Mouse (Mus musculus): ENCODE measurements around the gene Nfyc.

Gene Nfyc

GRCm38 (mm10) chr4:120844423-120845082 is 13.2 kb upstream of the Nfyc start:
- POLR2A ChIA-PET = no interaction called here
- CTCF ChIA-PET = no interaction called here

GRCm38 (mm10) chr4:120841342-120841741 is 10.0 kb upstream of the Nfyc start:
- ChIA-PET POLR2A (interaction anchor here in 2 of 4 experiments (1.2 kb wide), 2 partner anchors 16 to 24 kb away, joined by 3 read pairs; no protein-coding TSS in a partner anchor), CTCF (interaction anchor here in 2 of 4 experiments (1.2 to 1.4 kb wide), 2 partner anchors 10 kb away, joined by 3 read pairs; no protein-coding TSS in a partner anchor)

- POLR2A ChIA-PET = interaction anchor here in 1 of 4 experiments (0.8 kb wide), 1 partner anchor 15 kb away, joined by 4 read pairs; no protein-coding TSS in a partner anchor
- CTCF ChIA-PET = no interaction called here
These were observed 605 bp downstream of the Nfyc start for GRCm38 (mm10) chr4:120830767-120831166.

GRCm38 (mm10) chr4:120826418-120826817 is 5.0 kb downstream of the Nfyc start:
- ChIA-PET POLR2A (interaction anchor here (0.6 to 17.8 kb wide), 22 partner anchors 9 to 747 kb away, joined by 3 to 261 read pairs (median 6); partner anchors contain the start of genes Exo5 (in 2 of the 4), Cited4 (in 1 of the 4) and Ctps (in 1 of the 4)), CTCF (interaction anchor here in 1 of 4 experiments (1.0 kb wide), 1 partner anchor 25 kb away, joined by 3 read pairs; no protein-coding TSS in a partner anchor)

- POLR2A ChIA-PET = interaction anchor here (0.6 to 17.8 kb wide), 51 partner anchors 9 to 748 kb away, joined by 3 to 261 read pairs (median 4); partner anchors contain the start of genes Ctps (in 2 of the 4), Exo5 (in 2 of the 4), Cited4 (in 1 of the 4) and Smap2 (in 1 of the 4)
- CTCF ChIA-PET = interaction anchor here in 2 of 4 experiments (0.5 to 1.0 kb wide), 3 partner anchors 25 to 66 kb away, joined by 3 to 8 read pairs (median 4); no protein-coding TSS in a partner anchor
These were observed 5.6 kb downstream of the Nfyc start for GRCm38 (mm10) chr4:120825577-120826326.

GRCm38 (mm10) chr4:120825100-120825553 is 6.2 kb downstream of the Nfyc start:
- POLR2A ChIA-PET = interaction anchor here (0.6 to 17.8 kb wide), 44 partner anchors 10 to 384 kb away, joined by 3 to 261 read pairs (median 4); partner anchors contain the start of genes Exo5 (in 2 of the 4), Cited4 (in 1 of the 4), Ctps (in 1 of the 4) and Smap2 (in 1 of the 4)
- CTCF ChIA-PET = no interaction called here

GRCm38 (mm10) chr4:120822191-120822911 is 9.0 kb downstream of the Nfyc start:
- ChIA-PET POLR2A (interaction anchor here in 2 of 4 experiments (1.1 to 17.8 kb wide), 6 partner anchors 7 to 276 kb away, joined by 3 to 261 read pairs (median 5); no protein-coding TSS in a partner anchor), CTCF (no interaction called here)

- ChIA-PET POLR2A (interaction anchor here in 2 of 4 experiments (1.0 to 17.8 kb wide), 5 partner anchors 15 to 250 kb away, joined by 3 to 261 read pairs (median 5); partner anchors contain the start of gene Ctps (in 1 of the 2)), CTCF (interaction anchor here in 1 of 4 experiments (0.6 kb wide), 1 partner anchor 1389 kb away, joined by 3 read pairs; no protein-coding TSS in a partner anchor)
These were observed 11.5 kb downstream of the Nfyc start for GRCm38 (mm10) chr4:120819871-120820270.

- CTCF ChIA-PET = interaction anchor here in 1 of 4 experiments (0.6 kb wide), 1 partner anchor 1388 kb away, joined by 3 read pairs; no protein-coding TSS in a partner anchor
- POLR2A ChIA-PET = interaction anchor here in 3 of 4 experiments (1.1 to 17.8 kb wide), 6 partner anchors 10 to 249 kb away, joined by 4 to 261 read pairs (median 5); partner anchors contain the start of gene Ctps (in 1 of the 3)
These were observed 12.1 kb downstream of the Nfyc start for GRCm38 (mm10) chr4:120819296-120819695.

GRCm38 (mm10) chr4:120817951-120818350 is 13.4 kb downstream of the Nfyc start:
- CTCF ChIA-PET = interaction anchor here in 1 of 4 experiments (0.6 kb wide), 1 partner anchor 529 kb away, joined by 6 read pairs; no protein-coding TSS in a partner anchor

GRCm38 (mm10) chr4:120817002-120817774 is 14.2 kb downstream of the Nfyc start:
- POLR2A ChIA-PET = interaction anchor here (0.7 to 17.8 kb wide), 13 partner anchors 7 to 248 kb away, joined by 3 to 261 read pairs (median 11); partner anchors contain the start of genes Exo5 (in 2 of the 4) and Ctps (in 1 of the 4)
- CTCF ChIA-PET = no interaction called here

More at GRCm38 (mm10) chr4:120817951-120818350, 13.4 kb downstream of the Nfyc start:
- POLR2A ChIA-PET = interaction anchor here (0.6 to 17.8 kb wide), 16 partner anchors 7 to 1498 kb away, joined by 3 to 261 read pairs (median 4); partner anchors contain the start of genes Ctps (in 2 of the 4), Exo5 (in 2 of the 4), Cited4 (in 1 of the 4) and Ppih (in 1 of the 4)

GRCm38 (mm10) chr4:120815622-120816334 is 15.6 kb downstream of the Nfyc start:
- ChIA-PET POLR2A (interaction anchor here (0.6 to 17.8 kb wide), 26 partner anchors 9 to 257 kb away, joined by 3 to 261 read pairs (median 6); partner anchors contain the start of genes Ctps (in 2 of the 4), Exo5 (in 2 of the 4), Cited4 (in 1 of the 4) and Kcnq4 (in 1 of the 4)), CTCF (interaction anchor here in 2 of 4 experiments (0.6 to 1.0 kb wide), 3 partner anchors 71 to 137 kb away, joined by 3 to 7 read pairs (median 3); no protein-coding TSS in a partner anchor)

- CTCF ChIA-PET = interaction anchor here in 2 of 4 experiments (0.6 to 1.0 kb wide), 3 partner anchors 71 to 137 kb away, joined by 3 to 7 read pairs (median 3); no protein-coding TSS in a partner anchor
- POLR2A ChIA-PET = interaction anchor here (0.6 to 17.8 kb wide), 27 partner anchors 9 to 257 kb away, joined by 3 to 261 read pairs (median 5); partner anchors contain the start of genes Cited4 (in 2 of the 4), Ctps (in 2 of the 4), Exo5 (in 2 of the 4) and Kcnq4 (in 1 of the 4)
These were observed 16.2 kb downstream of the Nfyc start for GRCm38 (mm10) chr4:120815163-120815562.

GRCm38 (mm10) chr4:120814171-120814570 is 17.2 kb downstream of the Nfyc start:
- ChIA-PET POLR2A (interaction anchor here (1.0 to 17.8 kb wide), 10 partner anchors 9 to 148 kb away, joined by 3 to 261 read pairs (median 17); partner anchors contain the start of genes Cited4 (in 2 of the 4) and Exo5 (in 1 of the 4)), CTCF (no interaction called here)

- ChIA-PET POLR2A (interaction anchor here (1.1 to 17.8 kb wide), 9 partner anchors 9 to 148 kb away, joined by 3 to 261 read pairs (median 18); partner anchors contain the start of genes Cited4 (in 2 of the 4) and Exo5 (in 1 of the 4)), CTCF (no interaction called here)
These were observed 17.6 kb downstream of the Nfyc start for GRCm38 (mm10) chr4:120813762-120814161.
